8 mouse cellular contexts compared by ENCODE assay signal in the genomic region with DNA sequence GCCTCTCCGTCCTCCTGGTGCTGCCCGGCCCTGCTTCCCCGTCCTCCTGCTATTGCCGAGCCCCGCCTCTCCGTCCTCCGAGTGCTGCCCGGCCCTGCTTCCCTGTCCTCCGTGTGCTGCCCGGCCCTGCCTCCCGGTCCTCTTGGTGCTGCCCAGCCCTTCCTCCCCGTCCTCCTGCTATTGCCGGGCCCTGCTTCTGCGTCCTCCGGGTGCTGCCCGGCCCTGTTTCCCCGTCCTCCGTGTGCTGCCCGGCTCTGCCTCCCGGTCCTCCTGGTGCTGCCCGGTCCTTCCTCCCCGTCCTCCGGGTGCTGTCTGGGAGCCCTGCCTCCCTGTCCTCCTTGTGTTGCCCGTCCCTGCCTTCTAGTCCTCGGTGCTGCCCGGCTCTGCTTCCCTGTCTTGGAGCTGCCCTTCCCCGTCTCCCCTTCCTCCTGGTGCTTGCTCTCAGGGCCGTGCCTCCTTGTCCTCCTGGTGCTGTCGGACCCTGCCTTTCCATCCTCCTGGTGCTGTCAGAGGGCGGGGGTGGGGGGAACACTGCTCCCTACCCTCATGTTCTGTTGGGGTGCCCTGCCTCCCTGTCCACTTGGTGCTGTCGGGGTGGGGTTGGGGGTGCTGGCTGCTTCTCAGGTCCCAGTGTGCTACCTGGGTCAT. TPM values are rescaled to one million over a fixed set of nuclear protein-coding genes. Genes with fewer than 3 reads are reported as not detected.
DNase-seq lines count a peak whose midpoint lies in the region; ATAC-seq lines count a peak whose summit lies in the region.

No protein-coding gene starts in this region.

- under 1% methylated on average over 31 of the region's 31 CpGs for WGBS in heart, embryonic 16.5 days

- H3K4me1 ChIP-seq in heart, embryonic 16.5 days (ENCODE audit: control insufficient read depth, insufficient read depth, low read length), result peaks cover 30% of the 10 kb centered on the region

- H3K9ac ChIP-seq in heart, embryonic 16.5 days (ENCODE audit: low read length), result peak overlapping the region; percentile 92

- peak overlapping the region; percentile 87 for H3K27ac ChIP-seq in heart, embryonic 16.5 days (ENCODE audit: low read length)

- peak; percentile 49 for DNase-seq in A20 (ENCODE audit: low read depth, low spot score)
- DNase-seq in adrenal gland, adult (ENCODE audit: inconsistent age in 2 of 2, low spot score in 1 of 2), result peak; percentile 59 to 76
- peak; percentile 39 for DNase-seq in embryo, embryonic 11 days
- DNase-seq in kidney, postnatal 14 days, result peak; percentile 48
- DNase-seq in lung, postnatal 14 days, result peak; percentile 40
- DNase-seq in ovary, postnatal 36 days (ENCODE audit: low spot score), result peak; percentile 35
- peak; percentile 32 for DNase-seq in urinary bladder, adult 2 months (ENCODE audit: low spot score)

- 0 out of 2 replicates have a peak, but pooled peaks cover 2% of the 10 kb centered on the region for H3K36me3 ChIP-seq in heart, embryonic 16.5 days (ENCODE audit: control insufficient read depth, insufficient read depth)

- H3K9me3 ChIP-seq in heart, embryonic 16.5 days (replicated peaks; ENCODE audit: control insufficient read depth, low read length), result no peaks in the 10 kb centered on the region

- no peaks in the 10 kb centered on the region for H3K27me3 ChIP-seq in heart, embryonic 16.5 days (ENCODE audit: control insufficient read depth, insufficient read depth, low read length)

- H3K4me3 ChIP-seq in heart, embryonic 16.5 days (ENCODE audit: low read length), result peak overlapping the region; percentile 92

- peak overlapping the region; percentile 91 for H3K4me2 ChIP-seq in heart, embryonic 16.5 days (ENCODE audit: low read depth, low read length)

- ATAC-seq in heart, embryonic 16.5 days (replicated peaks; ENCODE audit: extremely low read depth, insufficient read depth, low FRiP score), result no peak

RNA-seq across cellular contexts. Expression of a gene that starts 1.0 kb away (rescaled TPM):
- polyA plus RNA-seq in heart, embryonic 16.5 days (2015; fragmentation: Nextera tagmentation; extraction: Ambion mirVana), result 15.4 and 17.5 TPM in 2 replicates
- 20.3 and 23.8 TPM in 2 replicates for polyA plus RNA-seq in urinary bladder, adult 2 months (2012; rRNA removed)

RNA-seq across cellular contexts. Expression of a gene that starts 43.1 kb away (rescaled TPM):
- 30.5 and 44.5 TPM in 2 replicates for polyA plus RNA-seq in heart, embryonic 16.5 days (2015; fragmentation: Nextera tagmentation; extraction: Ambion mirVana)
- 5.8 TPM in 2 replicates for polyA plus RNA-seq in urinary bladder, adult 2 months (2012; rRNA removed)

RNA-seq across cellular contexts. Expression of a gene that starts 45.7 kb away (rescaled TPM):
- 77.9 and 80.9 TPM in 2 replicates for polyA plus RNA-seq in heart, embryonic 16.5 days (2015; fragmentation: Nextera tagmentation; extraction: Ambion mirVana)
- 48.4 and 53.5 TPM in 2 replicates for polyA plus RNA-seq in urinary bladder, adult 2 months (2012; rRNA removed)
